Mouse (Mus musculus) MEL (cell line): Measurements from ENCODE around the gene Atg5.

ENCODE experiments used
- CHD1 ChIP-seq: IDR thresholded peaks from 2 replicates; pipeline ENCODE4 v1.6.1; 2012; ENCODE audit warnings: low read depth, mild to moderate bottlenecking, inconsistent platforms, low read length, improper control_type of control experiment
- CTCF ChIP-seq, 3 experiments: IDR thresholded peaks in 2 of 3; conservative IDR thresholded peaks in 1 of 3; 2 replicates each; pipeline ENCODE4 v1.5.1; 2011 to 2012; ENCODE audit warnings: low read length in 3 of 3, low read depth in 2 of 3, mild to moderate bottlenecking in 2 of 3, improper control_type of control experiment in 1 of 3, inconsistent platforms in 1 of 3, mixed read lengths in 1 of 3, moderate library complexity in 1 of 3; ENCODE audit not compliant: control insufficient read depth in 1 of 3, insufficient read depth in 1 of 3, poor library complexity in 1 of 3, severe bottlenecking in 1 of 3
- JUND ChIP-seq: IDR thresholded peaks from 2 replicates; pipeline ENCODE4 v1.6.1; 2011; ENCODE audit warnings: low read depth, mild to moderate bottlenecking, improper control_type of control experiment, low read length
- MAX ChIP-seq: IDR thresholded peaks from 2 replicates; pipeline ENCODE4 v1.6.1; 2011; ENCODE audit warnings: low read length, improper control_type of control experiment
- MEF2A ChIP-seq: IDR thresholded peaks from 2 replicates; pipeline ENCODE4 v1.6.1; 2014; ENCODE audit warnings: low read depth, mild to moderate bottlenecking, inconsistent platforms, low read length, improper control_type of control experiment; ENCODE audit not compliant: poor library complexity, insufficient replicate concordance, severe bottlenecking; ENCODE audit errors: extremely low read depth
- RCOR1 ChIP-seq: IDR thresholded peaks from 2 replicates; pipeline ENCODE4 v1.6.1; 2012; ENCODE audit warnings: low read depth, mild to moderate bottlenecking, inconsistent platforms, low read length, improper control_type of control experiment
- TCF12 ChIP-seq: IDR thresholded peaks from 2 replicates; pipeline ENCODE4 v1.6.1; 2014; ENCODE audit warnings: low read depth, mild to moderate bottlenecking, inconsistent platforms, low read length, improper control_type of control experiment, moderate library complexity
- USF2 ChIP-seq, 2 experiments: IDR thresholded peaks; 2 replicates each; pipeline ENCODE4 v1.6.1; 2011 to 2012; ENCODE audit warnings: improper control_type of control experiment in 2 of 2, low read length in 2 of 2, borderline replicate concordance in 1 of 2, inconsistent platforms in 1 of 2, low read depth in 1 of 2, mild to moderate bottlenecking in 1 of 2; ENCODE audit not compliant: insufficient read depth in 1 of 2
- ZNF384 ChIP-seq: IDR thresholded peaks from 2 replicates; pipeline ENCODE4 v1.6.1; 2012; ENCODE audit warnings: low read depth, mild to moderate bottlenecking, inconsistent platforms, low read length, improper control_type of control experiment

DNA sequence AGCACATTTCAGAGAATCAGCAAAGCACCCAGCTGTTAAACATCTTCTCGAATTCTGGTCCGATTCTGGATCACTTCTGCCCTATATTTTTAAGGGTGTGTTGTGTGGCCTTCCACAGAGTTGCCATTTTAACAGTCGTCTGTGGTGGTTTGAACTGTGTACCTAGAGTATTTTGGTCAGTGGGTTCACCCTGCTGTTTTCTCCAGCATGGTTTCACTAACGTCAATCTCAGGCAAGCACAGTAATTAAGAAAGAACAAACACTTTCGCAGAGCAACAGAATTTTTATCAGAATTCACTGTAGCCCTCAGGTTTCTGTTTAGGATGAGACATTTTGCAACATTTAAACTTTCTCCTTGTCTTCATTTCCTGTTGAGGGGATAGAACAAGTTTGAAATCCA, 94.3 kb downstream of the Atg5 start:
- TF ChIP-seq CTCF (IDR thresholded peaks at IDR 0.05 in 2 of 3, conservative IDR thresholded peaks at IDR 0.05 in 1 of 3; ENCODE audit: control insufficient read depth in 1 of 3, insufficient read depth in 1 of 3, low read depth in 2 of 3, low read length in 3 of 3, poor library complexity in 1 of 3, severe bottlenecking in 1 of 3): no peak
- TF ChIP-seq MAX: no peak
- no peak for TF ChIP-seq MEF2A
- TF ChIP-seq USF2 (IDR thresholded peaks at IDR 0.05; ENCODE audit: borderline replicate concordance in 1 of 2, insufficient read depth in 1 of 2, low read depth in 1 of 2, low read length in 2 of 2): no peak
- no peak for TF ChIP-seq CHD1
- TF ChIP-seq JUND: no peak
- TF ChIP-seq TCF12: no peak
- TF ChIP-seq ZNF384: no peak
- no peak for TF ChIP-seq RCOR1
